Mouse (Mus musculus): Measurements from ENCODE around the gene 2510002D24Rik. TPM values are rescaled to one million over a fixed set of nuclear protein-coding genes. Genes with fewer than 3 reads are reported as not detected.

2510002D24Rik gene
- polyA plus RNA-seq, 2 experiments = 11.0 to 20.5 TPM

- ATAC-seq (ENCODE audit: insufficient read depth) (no peak), DNase-seq (ENCODE audit: low read depth in 3 of 3, low spot score in 3 of 3) (no peak)
- no peak overlapping the region for H3K27ac ChIP-seq
- no peak for TF ChIP-seq CTCF (IDR thresholded peaks at IDR 0.05; ENCODE audit: low read depth)
- no peak for TF ChIP-seq EP300 (IDR thresholded peaks at IDR 0.05; ENCODE audit: low read depth)
- no peak overlapping the region for H3K9ac ChIP-seq (replicated peaks)
- WGBS (ENCODE audit: insufficient replicate concordance) = 61% methylated on average over 4 of the region's 4 CpGs
- no peak overlapping the region for H3K4me3 ChIP-seq (ENCODE audit: insufficient read depth in 1 of 2, low read depth in 2 of 2, low read length in 2 of 2)
- no peak overlapping the region for H3K4me2 ChIP-seq (ENCODE audit: low read depth)
- H3K4me1 ChIP-seq (replicated peaks; ENCODE audit: control insufficient read depth in 2 of 2, insufficient read depth in 2 of 2, low read length in 1 of 2) = peaks cover 0 to 7% of the 10 kb centered on the region in 2 experiments; a peak in 3 of 4 replicates
- peaks cover 84% of the 10 kb centered on the region for H3K36me3 ChIP-seq (replicated peaks; ENCODE audit: control insufficient read depth, insufficient read depth, low read depth)
- no peaks in the 10 kb centered on the region for H3K27me3 ChIP-seq (ENCODE audit: control insufficient read depth, insufficient read depth, low read length)
- H3K9me3 ChIP-seq (ENCODE audit: control insufficient read depth, low read length) = no peaks in the 10 kb centered on the region
Observed at GRCm38 (mm10) chr16:18822925-18823324, 13.5 kb upstream of the 2510002D24Rik start.

GRCm38 (mm10) chr16:18828630-18829029 lies 7.7 kb upstream of the 2510002D24Rik start:
- 84% methylated on average over 3 of the region's 3 CpGs for WGBS (ENCODE audit: insufficient replicate concordance)

GRCm38 (mm10) chr16:18829102-18829501 lies 7.3 kb upstream of the 2510002D24Rik start:
- Histone ChIP-seq H3K4me3 (ENCODE audit: insufficient read depth in 1 of 2, low read depth in 2 of 2, low read length in 2 of 2) (no peak overlapping the region), H3K4me2 (ENCODE audit: low read depth) (no peak overlapping the region), H3K9ac (replicated peaks) (no peak overlapping the region), H3K27ac (no peak overlapping the region), H3K4me1 (replicated peaks; ENCODE audit: control insufficient read depth in 2 of 2, insufficient read depth in 2 of 2, low read length in 1 of 2) (no peaks in the 10 kb centered on the region), H3K27me3 (ENCODE audit: control insufficient read depth, insufficient read depth, low read length) (no peaks in the 10 kb centered on the region), H3K9me3 (ENCODE audit: control insufficient read depth, low read length) (no peaks in the 10 kb centered on the region), H3K36me3 (replicated peaks; ENCODE audit: control insufficient read depth, insufficient read depth, low read depth) (peaks cover 69% of the 10 kb centered on the region)
- no peak for TF ChIP-seq EP300 (IDR thresholded peaks at IDR 0.05; ENCODE audit: low read depth)
- TF ChIP-seq CTCF (IDR thresholded peaks at IDR 0.05; ENCODE audit: low read depth) = no peak
- no peak for ATAC-seq (ENCODE audit: insufficient read depth)
- 81% methylated on average over 6 of the region's 6 CpGs for WGBS (ENCODE audit: insufficient replicate concordance)
- DNase-seq (ENCODE audit: low read depth in 3 of 3, low spot score in 3 of 3) = no peak

More at GRCm38 (mm10) chr16:18828630-18829029, 7.7 kb upstream of the 2510002D24Rik start:
- H3K9me3 ChIP-seq (ENCODE audit: control insufficient read depth, low read length) = no peaks in the 10 kb centered on the region
- ATAC-seq (ENCODE audit: insufficient read depth) (no peak), DNase-seq (ENCODE audit: low read depth in 3 of 3, low spot score in 3 of 3) (no peak)
- no peak overlapping the region for H3K9ac ChIP-seq (replicated peaks)
- TF ChIP-seq EP300 (IDR thresholded peaks at IDR 0.05; ENCODE audit: low read depth) (no peak), CTCF (IDR thresholded peaks at IDR 0.05; ENCODE audit: low read depth) (no peak)
- H3K27me3 ChIP-seq (ENCODE audit: control insufficient read depth, insufficient read depth, low read length) = no peaks in the 10 kb centered on the region
- H3K4me3 ChIP-seq (ENCODE audit: insufficient read depth in 1 of 2, low read depth in 2 of 2, low read length in 2 of 2) = no peak overlapping the region
- no peak overlapping the region for H3K27ac ChIP-seq
- no peak overlapping the region for H3K4me2 ChIP-seq (ENCODE audit: low read depth)
- H3K36me3 ChIP-seq (replicated peaks; ENCODE audit: control insufficient read depth, insufficient read depth, low read depth) = peaks cover 73% of the 10 kb centered on the region
- H3K4me1 ChIP-seq (replicated peaks; ENCODE audit: control insufficient read depth in 2 of 2, insufficient read depth in 2 of 2, low read length in 1 of 2) = no peaks in the 10 kb centered on the region

GRCm38 (mm10) chr16:18833486-18833885 lies 2.9 kb upstream of the 2510002D24Rik start:
- Histone ChIP-seq H3K4me1 (replicated peaks; ENCODE audit: control insufficient read depth in 2 of 2, insufficient read depth in 2 of 2, low read length in 1 of 2) (peaks cover 0 to 6% of the 10 kb centered on the region in 2 experiments), H3K9ac (replicated peaks) (no peak overlapping the region), H3K36me3 (replicated peaks; ENCODE audit: control insufficient read depth, insufficient read depth, low read depth) (peaks cover 43% of the 10 kb centered on the region), H3K4me2 (ENCODE audit: low read depth) (no peak overlapping the region), H3K9me3 (ENCODE audit: control insufficient read depth, low read length) (no peaks in the 10 kb centered on the region), H3K27me3 (ENCODE audit: control insufficient read depth, insufficient read depth, low read length) (no peaks in the 10 kb centered on the region), H3K4me3 (ENCODE audit: insufficient read depth in 1 of 2, low read depth in 2 of 2, low read length in 2 of 2) (no peak overlapping the region), H3K27ac (no peak overlapping the region)
- DNase-seq (ENCODE audit: low read depth in 3 of 3, low spot score in 3 of 3) (no peak), ATAC-seq (ENCODE audit: insufficient read depth) (no peak)
- 83% methylated on average over 2 of the region's 2 CpGs for WGBS (ENCODE audit: insufficient replicate concordance)
- TF ChIP-seq CTCF (IDR thresholded peaks at IDR 0.05; ENCODE audit: low read depth) (no peak; the same call in 1 of the 2 replicates), EP300 (IDR thresholded peaks at IDR 0.05; ENCODE audit: low read depth) (no peak)

GRCm38 (mm10) chr16:18836073-18836467 lies 308 bp upstream of the 2510002D24Rik start:
- Histone ChIP-seq H3K4me3 (ENCODE audit: insufficient read depth in 1 of 2, low read depth in 2 of 2, low read length in 2 of 2) (peak overlapping the region; percentile 68), H3K27me3 (ENCODE audit: control insufficient read depth, insufficient read depth, low read length) (no peaks in the 10 kb centered on the region), H3K9me3 (ENCODE audit: control insufficient read depth, low read length) (no peaks in the 10 kb centered on the region), H3K27ac (no peak overlapping the region), H3K9ac (replicated peaks) (no peak overlapping the region; the same call in 1 of the 2 replicates), H3K4me1 (replicated peaks; ENCODE audit: control insufficient read depth in 2 of 2, insufficient read depth in 2 of 2, low read length in 1 of 2) (peaks cover 0 to 6% of the 10 kb centered on the region in 2 experiments), H3K36me3 (replicated peaks; ENCODE audit: control insufficient read depth, insufficient read depth, low read depth) (peaks cover 24% of the 10 kb centered on the region), H3K4me2 (ENCODE audit: low read depth) (peak overlapping the region; percentile 84)
- WGBS (ENCODE audit: insufficient replicate concordance) = 28% methylated on average over 3 of the region's 3 CpGs
- no peak for DNase-seq (ENCODE audit: low read depth in 3 of 3, low spot score in 3 of 3)
- no peak for TF ChIP-seq CTCF (IDR thresholded peaks at IDR 0.05; ENCODE audit: low read depth)
- TF ChIP-seq EP300 (IDR thresholded peaks at IDR 0.05; ENCODE audit: low read depth) = no peak
- ATAC-seq (ENCODE audit: insufficient read depth) = peak; percentile 16; the same call in 1 of the 2 replicates

All from liver, embryonic 14.5 days (tissue).